Mouse (Mus musculus): ENCODE measurements around the gene Slc15a2. TPM values are rescaled to one million over a fixed set of nuclear protein-coding genes. Genes with fewer than 3 reads are reported as not detected.

The Slc15a2 gene
- polyA plus RNA-seq, 1 experiment, result 1.1 TPM

DNA sequence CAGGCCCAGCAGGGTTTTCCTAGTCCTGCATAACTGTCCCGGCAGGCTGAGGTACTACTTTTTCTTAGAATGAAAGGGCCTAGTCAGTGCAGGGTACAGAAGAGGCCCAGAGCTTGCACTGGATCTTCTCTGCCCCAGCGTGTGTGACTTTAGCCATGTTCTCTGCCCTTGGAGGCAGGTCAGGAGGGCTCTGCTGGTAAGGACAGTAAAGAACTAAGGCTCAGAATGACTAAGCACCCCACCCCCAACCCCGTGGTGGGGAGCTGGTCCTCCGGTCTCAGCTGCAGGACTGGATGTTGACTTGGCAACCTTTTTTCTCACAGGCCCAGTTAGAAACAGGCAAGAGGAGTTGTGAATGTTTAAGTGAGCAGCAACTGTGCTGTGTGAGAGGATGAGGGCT lies 62.0 kb downstream of the Slc15a2 start:
- no peak for TF ChIP-seq GATA1 (IDR thresholded peaks at IDR 0.05; ENCODE audit: low read length)

DNA sequence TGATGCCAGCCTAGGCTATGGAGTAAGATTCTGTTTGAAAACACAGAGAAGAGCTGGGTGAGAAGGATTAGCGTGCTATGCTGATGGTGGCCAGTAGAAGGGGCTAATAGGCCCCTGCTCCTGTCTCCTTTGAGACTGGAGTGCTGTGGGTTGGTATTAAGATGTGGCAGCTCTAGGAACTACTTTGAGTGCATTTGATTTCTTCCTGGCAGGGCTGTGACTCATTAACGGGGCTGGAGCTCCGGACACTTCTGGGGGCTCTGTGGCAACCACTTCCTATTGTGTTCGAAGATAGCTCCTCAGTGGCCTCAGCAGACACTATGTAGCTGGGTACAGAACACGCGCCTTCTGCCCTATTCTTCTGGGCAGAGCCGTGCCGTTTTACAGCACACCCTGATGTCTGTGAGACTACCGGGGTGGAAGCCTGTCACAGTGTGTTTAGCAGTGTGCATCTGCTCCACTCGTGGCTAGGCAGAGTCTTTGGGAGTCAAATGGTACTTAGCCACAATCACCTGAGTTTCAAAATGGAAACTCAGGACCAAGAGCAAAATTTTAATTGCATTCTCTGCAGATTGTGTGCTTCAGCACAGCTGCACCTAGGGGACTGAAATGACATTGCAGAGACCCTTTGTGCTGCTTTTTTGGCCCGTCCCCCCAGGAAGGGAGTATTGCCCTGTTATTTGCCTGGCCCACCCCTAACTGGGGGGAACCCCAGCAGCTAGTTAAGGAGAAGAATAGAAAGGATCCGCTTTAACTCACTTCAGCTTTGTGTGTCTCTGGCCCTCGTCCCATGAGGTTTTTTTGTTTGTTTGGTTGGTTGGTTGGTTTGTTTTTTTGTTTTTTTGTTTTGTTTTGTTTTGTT lies 64.3 kb downstream of the Slc15a2 start:
- no peak for TF ChIP-seq GATA1 (IDR thresholded peaks at IDR 0.05; ENCODE audit: low read length)

DNA sequence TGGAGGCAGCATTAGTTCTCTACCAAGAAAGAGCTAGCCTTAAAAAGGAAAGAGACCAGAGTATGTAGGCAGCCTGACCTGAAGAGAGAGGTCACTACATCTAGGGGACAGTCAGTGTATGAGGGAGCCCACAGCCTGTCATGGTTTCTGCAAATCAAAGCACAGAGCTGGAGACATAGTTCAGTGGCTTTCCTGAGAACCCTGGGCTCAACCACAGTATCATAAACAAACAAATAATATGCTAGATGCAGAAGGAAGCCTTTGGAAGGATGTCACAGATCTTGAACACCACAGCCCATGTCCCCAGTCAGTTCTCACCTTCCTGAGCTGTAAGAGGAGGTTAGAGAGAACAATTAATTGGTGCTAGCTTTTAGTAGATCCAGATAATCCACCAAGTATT lies 66.1 kb downstream of the Slc15a2 start:
- TF ChIP-seq GATA1 (IDR thresholded peaks at IDR 0.05; ENCODE audit: low read length), result no peak

- no peak for TF ChIP-seq GATA1 (IDR thresholded peaks at IDR 0.05; ENCODE audit: low read length)
These were observed 67.3 kb downstream of the Slc15a2 start for GRCm38 (mm10) chr16:36717481-36717880.

GRCm38 (mm10) chr16:36711760-36712159 lies 73.0 kb downstream of the Slc15a2 start:
- no peak for TF ChIP-seq GATA1 (IDR thresholded peaks at IDR 0.05; ENCODE audit: low read length)

- no peak for TF ChIP-seq GATA1 (IDR thresholded peaks at IDR 0.05; ENCODE audit: low read length)
These were observed 74.0 kb downstream of the Slc15a2 start for GRCm38 (mm10) chr16:36710794-36711193.

- no peak for TF ChIP-seq GATA1 (IDR thresholded peaks at IDR 0.05; ENCODE audit: low read length)
These were observed 75.4 kb downstream of the Slc15a2 start for GRCm38 (mm10) chr16:36709405-36709804.

GRCm38 (mm10) chr16:36708751-36709150 lies 76.0 kb downstream of the Slc15a2 start:
- TF ChIP-seq GATA1 (IDR thresholded peaks at IDR 0.05; ENCODE audit: low read length), result no peak

GRCm38 (mm10) chr16:36707702-36708423 lies 76.9 kb downstream of the Slc15a2 start:
- no peak for TF ChIP-seq GATA1 (IDR thresholded peaks at IDR 0.05; ENCODE audit: low read length)

- TF ChIP-seq GATA1 (IDR thresholded peaks at IDR 0.05; ENCODE audit: low read length), result no peak
These were observed 84.3 kb downstream of the Slc15a2 start for GRCm38 (mm10) chr16:36700484-36700883.

Other genes with a start within 250 kb of the Slc15a2 start
- gene Casr, start 222.8 kb downstream of the Slc15a2 start, polyA plus RNA-seq (2012), result not detected in 2 replicates
- not detected in 2 replicates for gene Cd86, start 118.9 kb downstream of the Slc15a2 start, polyA plus RNA-seq (2012)
- not detected in 2 replicates for gene Ildr1, start 91.0 kb downstream of the Slc15a2 start, polyA plus RNA-seq (2012)
- gene Iqcb1, start 43.4 kb upstream of the Slc15a2 start, polyA plus RNA-seq (2012), result 1.8 and 2.6 TPM in 2 replicates
- gene Eaf2, start 90.0 kb upstream of the Slc15a2 start, polyA plus RNA-seq (2012), result 0.50 and 0.53 TPM in 2 replicates
- gene Golgb1, start 90.2 kb upstream of the Slc15a2 start, polyA plus RNA-seq (2012), result 10.8 and 13.4 TPM in 2 replicates
- 20.5 and 28.9 TPM in 2 replicates for gene Hcls1, start 150.0 kb upstream of the Slc15a2 start, polyA plus RNA-seq (2012)
- not detected in 2 replicates for gene Fbxo40, start 205.5 kb upstream of the Slc15a2 start, polyA plus RNA-seq (2012)
- 3.1 and 7.8 TPM in 2 replicates for gene Polq, start 226.8 kb upstream of the Slc15a2 start, polyA plus RNA-seq (2012)